Mouse (Mus musculus) left cerebral cortex, postnatal 36 days (tissue): ENCODE results near the gene Cpsf2. TPM values are rescaled to one million over a fixed set of nuclear protein-coding genes. Genes with fewer than 3 reads are reported as not detected.
A peak's percentile ranks its signal among the peaks of the same experiment; 100 is the strongest.
"Not testable (repeated sequence)": the region's sequence is repeated elsewhere in the genome, so short reads cannot be mapped to it uniquely, and the experiment has no call there.

ENCODE experiments used
- DNase-seq, 2 experiments: peaks; one replicate each; pipeline ENCODE4 v3.0.0; 2021 to 2022; ENCODE audit warnings: low spot score in 2 of 2, mixed read lengths in 1 of 2
- intact Hi-C: fragments of 180-260 bp; cut with DNase I; formaldehyde crosslinking; loops from one replicate; pipeline ENCODE4 v1.15.1; 2025
- total RNA-seq, 2 experiments: library from RNA; stranded (reverse); gene quantifications; 2 replicates each; pipeline ENCODE4 v1.2.3; 2021

Cpsf2 gene
- total RNA-seq: 10 to 100 TPM; 26.9 to 28.2 TPM

GRCm38 (mm10) chr12:101975601-101976571 is at the start of gene Cpsf2:
TSS of gene Cpsf2 (plus strand) at chr12:101975988.
- intact Hi-C loops: loop anchor here (5.0 kb wide), 1 partner anchor 491 kb away; the partner anchor contains the start of gene Golga5

GRCm38 (mm10) chr12:101928423-101928822 is 47.4 kb upstream of the Cpsf2 start:
- no peak for DNase-seq
- intact Hi-C loops: no loop called here

More at GRCm38 (mm10) chr12:101975601-101976571, at the start of gene Cpsf2:
- DNase-seq: peak; percentile 91 to 93

GRCm38 (mm10) chr12:101935223-101935622 is 40.6 kb upstream of the Cpsf2 start:
- DNase-seq: no peak
- intact Hi-C loops: no loop called here

- no peak for DNase-seq
- intact Hi-C loops: no loop called here
These were observed 38.2 kb upstream of the Cpsf2 start for GRCm38 (mm10) chr12:101937572-101937971.

- intact Hi-C loops: no loop called here
- peak; percentile 11 to 14 for DNase-seq
These were observed 27.8 kb upstream of the Cpsf2 start for GRCm38 (mm10) chr12:101947986-101948385.

GRCm38 (mm10) chr12:101948801-101949200 is 27.0 kb upstream of the Cpsf2 start:
- intact Hi-C loops: no loop called here
- DNase-seq: no peak

- intact Hi-C loops, DNase-seq: not testable (repeated sequence)
These were observed 20.0 kb upstream of the Cpsf2 start for GRCm38 (mm10) chr12:101955821-101956220.

- intact Hi-C loops: no loop called here
- DNase-seq: no peak
These were observed 18.5 kb upstream of the Cpsf2 start for GRCm38 (mm10) chr12:101957079-101957941.

- DNase-seq: peak; percentile 97 to 98
- intact Hi-C loops: loop anchor here (1.0 kb wide), 1 partner anchor 45 kb away; the partner anchor contains the start of gene Trip11
These were observed 17.7 kb upstream of the Cpsf2 start, which contains the start of gene Atxn3 for GRCm38 (mm10) chr12:101957942-101958544. TSS of gene Atxn3 (minus strand) at chr12:101958246.

- no peak for DNase-seq
- intact Hi-C loops: loop anchor here (1.0 kb wide), 1 partner anchor 45 kb away; the partner anchor contains the start of gene Trip11
These were observed 17.2 kb upstream of the Cpsf2 start for GRCm38 (mm10) chr12:101958556-101958955.

GRCm38 (mm10) chr12:101958960-101959780 is 16.6 kb upstream of the Cpsf2 start:
- intact Hi-C loops: loop anchor here (1.0 kb wide), 1 partner anchor 46 kb away; the partner anchor contains the start of gene Trip11
- not testable (repeated sequence) for DNase-seq

- no peak for DNase-seq
- intact Hi-C loops: no loop called here
These were observed 4.5 kb upstream of the Cpsf2 start for GRCm38 (mm10) chr12:101971311-101971710.

GRCm38 (mm10) chr12:101972230-101972629 is 3.6 kb upstream of the Cpsf2 start:
- no peak for DNase-seq
- intact Hi-C loops: no loop called here

GRCm38 (mm10) chr12:101974571-101974970 is 1.2 kb upstream of the Cpsf2 start:
- intact Hi-C loops: no loop called here
- no peak for DNase-seq

- intact Hi-C loops: loop anchor here (5.0 kb wide), 1 partner anchor 492 kb away; the partner anchor contains the start of gene Golga5
These were observed 604 bp upstream of the Cpsf2 start for GRCm38 (mm10) chr12:101975167-101975600.

GRCm38 (mm10) chr12:101976651-101977403 is 1.0 kb downstream of the Cpsf2 start:
- intact Hi-C loops: loop anchor here (5.0 kb wide), 1 partner anchor 490 kb away; the partner anchor contains the start of gene Golga5
- DNase-seq: no peak

More at GRCm38 (mm10) chr12:101975167-101975600, 604 bp upstream of the Cpsf2 start:
- DNase-seq: no peak

- intact Hi-C loops: loop anchor here (5.0 kb wide), 1 partner anchor 490 kb away; the partner anchor contains the start of gene Golga5
- no peak for DNase-seq
These were observed 1.7 kb downstream of the Cpsf2 start for GRCm38 (mm10) chr12:101977404-101977915.
